Mouse (Mus musculus): Measurements from ENCODE around the gene Fdxacb1.

GRCm38 (mm10) chr9:50819716-50820115, 51.7 kb downstream of the Fdxacb1 start:
- no peak for TF ChIP-seq USF1 (IDR thresholded peaks at IDR 0.05; ENCODE audit: low read depth)
- no peak for TF ChIP-seq TCF3 (IDR thresholded peaks at IDR 0.05; ENCODE audit: insufficient read length, low read depth)
- TF ChIP-seq POLR2A (IDR thresholded peaks at IDR 0.05; ENCODE audit: insufficient read length, low read depth): no peak
- no peak for TF ChIP-seq MAX (IDR thresholded peaks at IDR 0.05; ENCODE audit: low read depth)

All from myocyte (in vitro differentiated cells).